Mouse (Mus musculus): ENCODE data around the gene Plcd1.

Plcd1 gene

GRCm38 (mm10) chr9:119025263-119025662 is 68.0 kb downstream of the Plcd1 start:
- no peak for DNase-seq (ENCODE audit: low spot score)

GRCm38 (mm10) chr9:119021731-119022130 is 71.6 kb downstream of the Plcd1 start:
- no peak for DNase-seq (ENCODE audit: low spot score)

All from layer of hippocampus, adult 11-12 months (tissue).